Mouse (Mus musculus) brain, embryonic 14.5 days (tissue): ENCODE results near the gene Trem3.

Source experiments
- CTCF ChIP-seq: fragments of 200-500 bp; IDR thresholded peaks from 2 replicates; pipeline ENCODE4 v1.5.1; 2012; ENCODE audit warnings: inconsistent platforms, mild to moderate bottlenecking, moderate library complexity, borderline replicate concordance; ENCODE audit not compliant: insufficient read depth, insufficient read length; ENCODE audit errors: extremely low read depth
- POLR2A ChIP-seq: fragments of 200-500 bp; IDR thresholded peaks from 2 replicates; pipeline ENCODE4 v1.6.1; 2012; ENCODE audit warnings: mild to moderate bottlenecking, inconsistent platforms, borderline replicate concordance; ENCODE audit not compliant: poor library complexity, insufficient read depth, insufficient read length, severe bottlenecking; ENCODE audit errors: extremely low read depth

DNA sequence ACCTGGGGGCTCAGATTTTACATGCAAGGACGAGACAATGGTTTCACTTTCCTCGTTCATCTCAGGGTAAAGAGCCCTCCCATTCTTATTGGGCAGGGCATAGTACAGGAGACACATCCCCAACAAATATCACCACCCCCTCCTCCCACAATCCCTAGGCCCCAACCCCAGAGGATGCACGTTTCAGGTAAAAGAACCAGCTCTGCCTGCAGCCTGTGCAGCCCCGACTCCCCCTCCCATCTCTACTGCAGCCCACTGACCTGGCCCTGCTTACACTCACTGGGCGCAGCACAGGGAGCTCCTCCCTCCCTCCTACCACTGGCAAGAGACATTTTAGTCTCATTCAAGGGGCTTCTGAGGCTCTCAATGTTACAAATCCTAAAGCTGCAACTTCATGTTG is 34.1 kb upstream of the Trem3 start:
- TF ChIP-seq CTCF (no peak), POLR2A (no peak)
